Mouse (Mus musculus) liver, postnatal 0 days (tissue): ENCODE measurements at regions not wholly inside any gene's neighbourhood (a gene's known extent, or its start where the extent isn't known, plus 50 kb on each side); places are given as distances from the start of the nearest gene placed in this dataset.

Experiments
- CTCF ChIP-seq: sonication (generic); IDR thresholded peaks from 2 replicates; pipeline ENCODE4 v1.5.1; 2016; ENCODE audit warnings: antibody characterized with exemption, low read depth
- EP300 ChIP-seq: IDR thresholded peaks from 2 replicates; pipeline ENCODE4 v1.6.1; 2016; ENCODE audit warnings: antibody characterized with exemption, low read depth, mild to moderate bottlenecking

- no peak for TF ChIP-seq CTCF
- no peak for TF ChIP-seq EP300
Observed at GRCm38 (mm10) chr12:29341388-29341995, 186.7 kb upstream of the Myt1l start.
